Mouse (Mus musculus) heart, embryonic 12.5 days (tissue): ENCODE results near the gene Nrxn1. TPM values are rescaled to one million over a fixed set of nuclear protein-coding genes. Genes with fewer than 3 reads are reported as not detected.
"Not testable (repeated sequence)": the region's sequence is repeated elsewhere in the genome, so short reads cannot be mapped to it uniquely, and the experiment has no call there.

Experiments
- ATAC-seq: fragments of 200-750 bp; cut with Nextera tagmentation; 2 replicates; pipeline ENCODE4 v1.8.0; 2017; ENCODE audit warnings: moderate TSS enrichment, moderate library complexity; ENCODE audit not compliant: insufficient number of reproducible peaks, low FRiP score
- H3K27ac ChIP-seq: fragments of 300-500 bp; sonication (generic); 2 replicates; pipeline ENCODE4 v1.5.1; 2016; ENCODE audit warnings: mild to moderate bottlenecking, moderate library complexity; ENCODE audit not compliant: poor library complexity, severe bottlenecking
- H3K27me3 ChIP-seq: fragments of 300-500 bp; sonication (generic); replicated peaks from 2 replicates; pipeline ENCODE4 v1.6.1; 2016; ENCODE audit warnings: mild to moderate bottlenecking, moderate library complexity
- H3K36me3 ChIP-seq: fragments of 300-500 bp; sonication (generic); 2 replicates; pipeline ENCODE4 v1.6.1; 2016; ENCODE audit warnings: mild to moderate bottlenecking, moderate library complexity
- H3K4me1 ChIP-seq: fragments of 300-500 bp; sonication (generic); replicated peaks from 2 replicates; pipeline ENCODE4 v1.6.1; 2016; ENCODE audit warnings: mild to moderate bottlenecking
- H3K4me2 ChIP-seq: fragments of 300-500 bp; sonication (generic); 2 replicates; pipeline ENCODE4 v1.6.1; 2016; ENCODE audit warnings: mild to moderate bottlenecking, moderate library complexity
- H3K4me3 ChIP-seq: fragments of 300-500 bp; sonication (generic); 2 replicates; pipeline ENCODE4 v1.5.1; 2016; ENCODE audit warnings: mild to moderate bottlenecking
- H3K9ac ChIP-seq: fragments of 300-500 bp; sonication (generic); 2 replicates; pipeline ENCODE4 v1.6.1; 2016; ENCODE audit warnings: mild to moderate bottlenecking, moderate library complexity
- H3K9me3 ChIP-seq: fragments of 300-500 bp; sonication (generic); replicated peaks from 2 replicates; pipeline ENCODE4 v1.6.1; 2016; ENCODE audit warnings: mild to moderate bottlenecking, moderate library complexity
- WGBS: fragments of 180-500 bp; shearing (Covaris S2); methylation state at CpG from one replicate; pipeline ENCODE4 v1.1.7; 2016; 5-methylcytosine and 5-hydroxymethylcytosine counted together
- polyA plus RNA-seq: library from polyadenylated mRNA; unstranded; fragments of >200 nt; fragmentation: Nextera tagmentation; extraction: Ambion mirVana; gene quantifications from 2 replicates; pipeline ENCODE4 v1.2.1, GENCODE M21; 2016

Nrxn1 gene
- polyA plus RNA-seq, 1 experiment from 2014 or later = 1.6 TPM

DNA sequence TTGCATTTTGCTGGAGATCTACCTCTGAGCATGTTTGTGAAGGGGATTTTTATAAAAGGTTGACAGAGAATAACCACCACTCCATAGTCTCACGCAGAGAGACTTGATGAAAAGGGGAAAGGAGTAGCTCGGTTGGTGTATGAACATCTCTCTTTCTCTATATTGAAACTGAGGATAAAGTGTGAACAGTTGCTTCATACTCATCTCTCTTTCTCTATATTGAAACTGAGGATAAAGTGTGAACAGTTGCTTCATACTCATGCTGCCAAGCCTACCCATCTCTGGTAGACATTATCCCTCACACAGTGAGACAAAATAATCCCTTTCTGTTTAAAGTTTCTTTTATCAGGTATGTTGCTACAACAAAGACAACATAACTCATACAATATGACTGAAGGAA, 854.4 kb downstream of the Nrxn1 start:
- Histone ChIP-seq H3K27me3 (no peaks in the 10 kb centered on the region), H3K4me2 (no peak overlapping the region), H3K4me3 (no peak overlapping the region), H3K4me1 (no peaks in the 10 kb centered on the region), H3K9me3 (no peaks in the 10 kb centered on the region), H3K27ac (no peak overlapping the region), H3K36me3 (no peaks in the 10 kb centered on the region), H3K9ac (no peak overlapping the region)
- ATAC-seq = no peak
- WGBS = 77% methylated on average over 2 of the region's 2 CpGs

DNA sequence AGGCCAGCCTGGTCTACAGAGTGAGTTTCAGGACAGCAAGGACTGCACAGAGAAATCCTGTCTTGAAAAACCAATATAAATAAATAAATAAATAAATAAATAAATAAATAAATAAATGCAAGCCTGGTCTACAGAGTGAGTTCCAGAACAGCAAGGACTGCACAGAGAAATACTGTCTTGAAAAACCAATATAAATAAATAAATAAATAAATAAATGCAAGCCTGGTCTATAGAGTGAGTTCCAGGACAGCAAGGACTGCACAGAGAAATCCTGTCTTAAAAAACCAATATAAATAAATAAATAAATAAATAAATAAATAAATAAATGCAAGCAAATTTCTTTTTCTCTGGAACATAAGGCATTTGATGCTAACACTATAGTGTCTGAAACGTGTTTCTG, 857.2 kb downstream of the Nrxn1 start:
- not testable (repeated sequence) for H3K4me2 ChIP-seq, ATAC-seq, H3K27ac ChIP-seq, H3K4me1 ChIP-seq, H3K4me3 ChIP-seq, H3K9ac ChIP-seq, H3K27me3 ChIP-seq, H3K36me3 ChIP-seq, H3K9me3 ChIP-seq
- 86% methylated on average over 1 of the region's 1 CpGs for WGBS

GRCm38 (mm10) chr17:90234806-90235205, 858.1 kb downstream of the Nrxn1 start:
- Histone ChIP-seq H3K27ac (no peak overlapping the region), H3K4me3 (no peak overlapping the region), H3K27me3 (no peaks in the 10 kb centered on the region), H3K4me2 (no peak overlapping the region), H3K36me3 (no peaks in the 10 kb centered on the region), H3K9ac (no peak overlapping the region), H3K9me3 (no peaks in the 10 kb centered on the region), H3K4me1 (no peaks in the 10 kb centered on the region)
- ATAC-seq = no peak
- WGBS = 80% methylated on average over 2 of the region's 2 CpGs

GRCm38 (mm10) chr17:90208547-90208946, 884.3 kb downstream of the Nrxn1 start:
- ATAC-seq = no peak

GRCm38 (mm10) chr17:90207617-90208016, 885.3 kb downstream of the Nrxn1 start:
- H3K9ac ChIP-seq = no peak overlapping the region

More at GRCm38 (mm10) chr17:90208547-90208946, 884.3 kb downstream of the Nrxn1 start:
- no peak overlapping the region for H3K27ac ChIP-seq
- H3K4me3 ChIP-seq = no peak overlapping the region
- H3K36me3 ChIP-seq = no peaks in the 10 kb centered on the region
- H3K9ac ChIP-seq = no peak overlapping the region
- H3K9me3 ChIP-seq = no peaks in the 10 kb centered on the region
- H3K4me1 ChIP-seq = no peaks in the 10 kb centered on the region
- H3K4me2 ChIP-seq = no peak overlapping the region
- no peaks in the 10 kb centered on the region for H3K27me3 ChIP-seq

GRCm38 (mm10) chr17:90203993-90204392, 888.9 kb downstream of the Nrxn1 start:
- no peaks in the 10 kb centered on the region for H3K27me3 ChIP-seq
- H3K4me3 ChIP-seq = no peak overlapping the region
- H3K9ac ChIP-seq = no peak overlapping the region
- no peak for ATAC-seq
- no peak overlapping the region for H3K27ac ChIP-seq
- H3K36me3 ChIP-seq = no peaks in the 10 kb centered on the region
- no peak overlapping the region for H3K4me2 ChIP-seq
- H3K4me1 ChIP-seq = no peaks in the 10 kb centered on the region
- H3K9me3 ChIP-seq = 0 out of 2 replicates have a peak, but pooled peaks cover 3% of the 10 kb centered on the region

More at GRCm38 (mm10) chr17:90207617-90208016, 885.3 kb downstream of the Nrxn1 start:
- ATAC-seq = no peak
- Histone ChIP-seq H3K4me1 (no peaks in the 10 kb centered on the region), H3K4me3 (no peak overlapping the region), H3K36me3 (no peaks in the 10 kb centered on the region), H3K27ac (no peak overlapping the region), H3K4me2 (no peak overlapping the region), H3K27me3 (no peaks in the 10 kb centered on the region), H3K9me3 (no peaks in the 10 kb centered on the region)
- WGBS = 77% methylated on average over 5 of the region's 5 CpGs

GRCm38 (mm10) chr17:90202785-90203184, 890.1 kb downstream of the Nrxn1 start:
- ATAC-seq = no peak
- Histone ChIP-seq H3K9ac (no peak overlapping the region), H3K4me2 (no peak overlapping the region), H3K36me3 (no peaks in the 10 kb centered on the region), H3K4me3 (no peak overlapping the region), H3K4me1 (no peaks in the 10 kb centered on the region), H3K27ac (no peak overlapping the region), H3K27me3 (no peaks in the 10 kb centered on the region), H3K9me3 (0 out of 2 replicates have a peak, but pooled peaks cover 3% of the 10 kb centered on the region)
- WGBS = 81% methylated on average over 2 of the region's 2 CpGs

- Histone ChIP-seq H3K36me3 (no peaks in the 10 kb centered on the region), H3K27me3 (no peaks in the 10 kb centered on the region), H3K4me2 (no peak overlapping the region), H3K9me3 (0 out of 2 replicates have a peak, but pooled peaks cover 3% of the 10 kb centered on the region), H3K9ac (no peak overlapping the region), H3K27ac (no peak overlapping the region), H3K4me1 (no peaks in the 10 kb centered on the region), H3K4me3 (no peak overlapping the region)
- ATAC-seq = no peak
- WGBS = 21% methylated on average over 1 of the region's 1 CpGs
These were observed 896.1 kb downstream of the Nrxn1 start for GRCm38 (mm10) chr17:90196772-90197171.

DNA sequence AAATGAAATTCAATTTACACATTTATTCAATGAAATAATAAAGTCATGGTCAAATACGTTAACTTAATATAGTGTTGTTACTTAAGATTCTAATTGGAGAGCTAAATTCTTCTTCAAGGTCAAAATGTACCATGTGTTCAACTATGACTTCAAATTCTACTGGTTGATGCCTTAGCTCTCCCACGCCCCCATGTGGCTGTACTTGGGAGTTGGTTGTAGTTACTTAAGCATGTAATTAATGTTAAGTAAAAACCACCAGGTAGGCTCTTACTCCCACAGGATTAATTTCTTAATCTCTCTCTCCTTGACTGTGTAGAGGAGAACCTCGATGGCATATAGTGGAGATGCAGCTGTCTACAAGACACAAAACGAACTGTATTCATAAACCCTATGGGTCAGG, 951.3 kb downstream of the Nrxn1 start:
- Histone ChIP-seq H3K4me1 (no peaks in the 10 kb centered on the region), H3K27ac (no peak overlapping the region), H3K9ac (no peak overlapping the region), H3K36me3 (no peaks in the 10 kb centered on the region), H3K9me3 (no peaks in the 10 kb centered on the region), H3K4me2 (no peak overlapping the region), H3K27me3 (no peaks in the 10 kb centered on the region), H3K4me3 (no peak overlapping the region)
- no peak for ATAC-seq
- 53% methylated on average over 4 of the region's 4 CpGs for WGBS

- Histone ChIP-seq H3K4me1 (no peaks in the 10 kb centered on the region), H3K4me2 (no peak overlapping the region), H3K27me3 (no peaks in the 10 kb centered on the region), H3K4me3 (no peak overlapping the region), H3K27ac (no peak overlapping the region), H3K9ac (no peak overlapping the region), H3K9me3 (no peaks in the 10 kb centered on the region), H3K36me3 (no peaks in the 10 kb centered on the region)
- ATAC-seq = no peak
- WGBS = 78% methylated on average over 11 of the region's 12 CpGs
These were observed 962.0 kb downstream of the Nrxn1 start for GRCm38 (mm10) chr17:90130836-90131235.

DNA sequence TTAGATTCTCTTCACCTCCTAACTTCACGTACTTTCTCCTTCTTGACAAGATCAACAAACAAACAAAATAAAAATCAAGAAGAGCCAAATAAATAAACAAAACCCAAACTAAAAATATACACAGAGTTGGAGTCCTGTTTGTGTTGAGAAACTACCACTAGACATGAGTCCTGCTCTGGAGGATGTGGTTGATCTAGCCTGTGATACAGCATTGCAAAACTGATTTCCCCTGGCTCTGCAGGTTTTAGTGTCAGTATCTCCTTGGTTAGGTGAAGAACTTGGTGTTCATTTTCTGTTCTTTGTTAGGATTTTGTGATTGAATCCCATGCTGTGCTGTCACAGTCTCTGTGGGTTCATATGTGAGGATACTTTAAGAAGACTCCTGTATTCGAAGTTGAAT, 963.7 kb downstream of the Nrxn1 start:
- no peaks in the 10 kb centered on the region for H3K36me3 ChIP-seq
- no peaks in the 10 kb centered on the region for H3K27me3 ChIP-seq
- no peak overlapping the region for H3K9ac ChIP-seq
- no peak overlapping the region for H3K27ac ChIP-seq
- no peak for ATAC-seq
- H3K4me2 ChIP-seq = no peak overlapping the region
- no peak overlapping the region for H3K4me3 ChIP-seq
- no peaks in the 10 kb centered on the region for H3K9me3 ChIP-seq
- H3K4me1 ChIP-seq = no peaks in the 10 kb centered on the region
- 70% methylated on average over 2 of the region's 2 CpGs for WGBS

DNA sequence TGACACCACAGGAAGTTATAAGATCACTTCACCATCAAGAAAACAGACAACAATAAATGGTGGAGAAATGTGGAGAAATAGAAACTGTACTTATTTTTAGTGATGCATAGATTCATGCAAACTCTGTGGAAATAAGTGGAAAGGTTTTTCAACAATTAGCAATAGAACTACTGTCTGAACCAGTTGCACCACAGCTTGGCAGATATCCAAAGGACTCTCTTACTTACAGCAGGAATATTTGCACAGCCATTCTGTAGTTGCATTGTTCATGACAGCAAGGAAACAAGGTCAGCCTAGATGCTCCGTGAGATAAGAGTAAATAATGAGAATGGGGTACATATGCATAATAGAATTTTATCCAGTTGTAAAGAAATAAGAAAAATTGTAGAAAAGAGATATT, 965.3 kb downstream of the Nrxn1 start:
- H3K4me1 ChIP-seq = no peaks in the 10 kb centered on the region
- 76% methylated on average over 1 of the region's 1 CpGs for WGBS
- H3K36me3 ChIP-seq = no peaks in the 10 kb centered on the region
- no peaks in the 10 kb centered on the region for H3K9me3 ChIP-seq
- no peak overlapping the region for H3K4me3 ChIP-seq
- no peak overlapping the region for H3K9ac ChIP-seq
- no peaks in the 10 kb centered on the region for H3K27me3 ChIP-seq
- no peak overlapping the region for H3K27ac ChIP-seq
- no peak for ATAC-seq
- H3K4me2 ChIP-seq = no peak overlapping the region
